Mouse (Mus musculus): ENCODE data around the gene Vps37b.

DNA sequence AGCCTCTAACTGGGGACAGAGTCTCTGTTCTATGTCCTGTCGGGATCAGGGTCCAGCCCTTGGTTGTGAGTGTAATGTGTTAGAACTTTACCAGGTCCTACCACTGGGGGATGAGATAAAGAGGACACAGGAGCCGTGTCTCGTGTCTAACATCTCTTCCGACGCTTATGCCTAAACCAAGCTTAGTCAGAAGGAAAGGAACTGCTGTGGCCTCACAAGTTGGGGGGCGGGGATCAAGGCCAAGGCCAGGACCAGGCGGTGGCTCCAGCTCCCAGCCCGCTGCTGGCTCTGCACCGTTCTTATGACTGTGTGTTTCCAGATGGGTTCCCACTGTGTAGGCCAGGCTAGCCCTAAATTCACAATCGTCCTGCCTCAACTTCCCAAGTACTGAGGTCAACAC lies 19.2 kb downstream of the Vps37b start:
- TF ChIP-seq CTCF (conservative IDR thresholded peaks at IDR 0.05; ENCODE audit: insufficient read depth, insufficient read length, low read depth, low read length): no peak
- TF ChIP-seq POLR2A (IDR thresholded peaks at IDR 0.05; ENCODE audit: low read depth, low read length): no peak

All from kidney, adult 2 months (tissue).